Mouse (Mus musculus) bone marrow, adult 2 months (tissue): ENCODE results near the gene Tmem80.

Source experiments
- CTCF ChIP-seq: fragments of 200-500 bp; IDR thresholded peaks from 2 replicates; pipeline ENCODE4 v1.5.1; 2011; ENCODE audit warnings: low read length, control low read depth; ENCODE audit not compliant: control insufficient read depth, insufficient read depth
- POLR2A ChIP-seq: fragments of 200-500 bp; IDR thresholded peaks from 2 replicates; pipeline ENCODE4 v1.6.1; 2011; ENCODE audit warnings: low read depth, mild to moderate bottlenecking, control low read depth, low read length, borderline replicate concordance; ENCODE audit not compliant: control insufficient read depth

- TF ChIP-seq CTCF, result no peak
- no peak for TF ChIP-seq POLR2A
Measured at GRCm38 (mm10) chr7:141297926-141298650, 29.5 kb upstream of the Tmem80 start.
